Mouse (Mus musculus) limb, embryonic 10.5 days (tissue): ENCODE results near the gene Slit2. TPM values are rescaled to one million over a fixed set of nuclear protein-coding genes. Genes with fewer than 3 reads are reported as not detected.

Experiments
- DNase-seq: peaks from one replicate; pipeline ENCODE4 v3.0.0-alpha.2; 2017; ENCODE audit warnings: low spot score
- H3K27ac ChIP-seq: fragments of 300-500 bp; sonication (generic); 2 replicates; pipeline ENCODE4 v1.5.1; 2016; ENCODE audit warnings: mild to moderate bottlenecking
- H3K27me3 ChIP-seq: fragments of 300-500 bp; sonication (generic); 2 replicates; pipeline ENCODE4 v1.6.1; 2016; ENCODE audit warnings: low read depth, mild to moderate bottlenecking; ENCODE audit not compliant: poor library complexity, severe bottlenecking
- H3K36me3 ChIP-seq: fragments of 300-500 bp; sonication (generic); 2 replicates; pipeline ENCODE4 v1.6.1; 2016; ENCODE audit warnings: mild to moderate bottlenecking, moderate library complexity
- H3K4me1 ChIP-seq: fragments of 300-500 bp; sonication (generic); 2 replicates; pipeline ENCODE4 v1.6.1; 2016
- H3K4me3 ChIP-seq: fragments of 300-500 bp; sonication (generic); 2 replicates; pipeline ENCODE4 v1.5.1; 2016; ENCODE audit warnings: mild to moderate bottlenecking, moderate library complexity
- H3K9me3 ChIP-seq: fragments of 300-500 bp; sonication (generic); replicated peaks from 2 replicates; pipeline ENCODE4 v1.6.1; 2016; ENCODE audit warnings: mild to moderate bottlenecking
- WGBS: fragments of 180-500 bp; shearing (Covaris S2); methylation state at CpG from one replicate; pipeline ENCODE4 v1.1.7; 2016; 5-methylcytosine and 5-hydroxymethylcytosine counted together
- polyA plus RNA-seq: library from polyadenylated mRNA; unstranded; fragments of >200 nt; fragmentation: Nextera tagmentation; extraction: Ambion mirVana; gene quantifications from 2 replicates; pipeline ENCODE4 v1.2.1, GENCODE M21; 2016

Gene Slit2
- polyA plus RNA-seq, 1 experiment from 2014 or later, result 17.8 TPM

DNA sequence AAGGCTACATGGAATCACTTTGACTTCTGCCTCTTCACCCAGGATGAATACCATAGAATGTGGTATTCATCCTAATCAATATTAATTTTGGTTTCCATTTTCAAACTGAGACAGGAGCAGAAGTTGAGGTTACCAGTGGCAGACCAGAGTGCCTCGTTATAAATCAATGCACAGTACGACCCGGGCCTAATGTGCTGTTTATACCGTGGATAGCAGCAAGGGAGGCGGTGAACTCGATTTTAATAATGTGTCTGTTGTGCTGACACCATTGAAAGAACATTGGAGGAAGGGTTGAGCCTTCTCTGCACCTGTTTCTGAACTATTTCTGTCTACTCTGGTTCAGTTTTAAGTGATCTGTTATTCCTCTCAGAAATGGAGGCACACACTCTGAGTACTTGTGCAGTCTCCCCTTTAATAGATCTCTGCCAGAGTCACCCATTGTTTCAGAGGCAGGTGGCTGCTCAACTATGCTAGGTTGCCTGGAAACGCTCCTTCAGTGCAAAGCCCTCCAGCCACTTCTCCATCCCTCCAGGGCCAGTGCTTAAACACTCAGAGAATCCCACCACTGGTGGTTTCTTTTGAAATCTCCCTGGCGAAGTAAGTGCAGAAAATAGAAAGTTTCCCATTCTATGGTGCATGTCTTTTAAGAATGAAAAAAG is 98.4 kb downstream of the Slit2 start:
- H3K36me3 ChIP-seq, result no peaks in the 10 kb centered on the region
- DNase-seq, result no peak
- H3K27ac ChIP-seq, result no peak overlapping the region
- WGBS, result 86% methylated on average over 8 of the region's 8 CpGs
- no peak overlapping the region for H3K4me3 ChIP-seq
- H3K4me1 ChIP-seq, result no peaks in the 10 kb centered on the region
- no peaks in the 10 kb centered on the region for H3K9me3 ChIP-seq
- H3K27me3 ChIP-seq, result no peaks in the 10 kb centered on the region

DNA sequence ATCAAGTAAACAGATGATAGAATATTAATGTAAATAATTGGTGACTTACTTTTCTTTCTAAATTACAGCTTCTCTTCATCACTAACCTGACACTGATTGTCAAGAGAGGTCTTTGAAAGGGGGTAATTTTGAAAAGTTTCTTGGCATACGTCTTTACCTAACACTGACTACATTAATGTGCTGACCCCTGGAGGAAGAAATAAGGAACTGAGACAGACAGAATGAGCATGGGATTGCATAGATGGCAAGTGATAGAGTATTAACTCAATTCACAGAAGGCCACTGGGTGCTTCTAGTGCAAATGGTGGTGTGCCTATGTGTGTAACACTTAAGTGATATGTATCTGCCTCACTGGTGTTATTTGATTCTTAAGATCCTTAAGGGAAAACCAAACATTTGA is 130.5 kb downstream of the Slit2 start:
- Histone ChIP-seq H3K9me3 (no peaks in the 10 kb centered on the region), H3K27ac (no peak overlapping the region), H3K27me3 (no peaks in the 10 kb centered on the region), H3K4me1 (no peaks in the 10 kb centered on the region), H3K4me3 (no peak overlapping the region), H3K36me3 (no peaks in the 10 kb centered on the region)
- DNase-seq, result no peak
- WGBS, result 40% methylated on average over 1 of the region's 1 CpGs

DNA sequence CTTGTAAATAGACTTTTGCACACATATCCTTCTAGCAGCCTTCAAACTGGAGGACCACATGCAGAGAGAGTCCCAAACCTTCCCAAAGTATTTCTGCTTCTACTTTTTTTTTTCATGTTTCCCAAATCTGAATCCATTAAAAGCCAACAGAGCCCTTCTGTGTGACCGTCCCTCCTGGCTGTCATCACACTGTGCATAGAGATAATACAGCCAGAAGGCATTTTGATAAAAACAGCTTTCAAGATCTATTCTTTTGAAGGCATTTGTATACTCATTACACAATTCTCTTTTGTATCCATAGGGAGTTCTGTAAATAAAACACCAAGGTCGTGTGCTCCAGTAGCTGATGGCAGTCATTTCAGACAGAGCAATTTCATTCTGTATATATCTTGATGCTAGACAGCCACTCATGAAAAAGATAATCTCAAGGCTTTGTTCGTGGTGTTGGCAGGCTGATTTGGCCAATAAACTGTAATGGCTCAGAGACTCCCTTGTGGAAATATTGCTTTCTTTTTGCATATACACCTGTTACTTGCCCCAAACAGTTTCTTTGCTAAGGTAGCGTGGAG is 132.1 kb downstream of the Slit2 start:
- Histone ChIP-seq H3K9me3 (no peaks in the 10 kb centered on the region), H3K36me3 (no peaks in the 10 kb centered on the region), H3K27ac (no peak overlapping the region), H3K27me3 (no peaks in the 10 kb centered on the region), H3K4me1 (no peaks in the 10 kb centered on the region), H3K4me3 (no peak overlapping the region)
- DNase-seq, result no peak
- 84% methylated on average over 4 of the region's 4 CpGs for WGBS

DNA sequence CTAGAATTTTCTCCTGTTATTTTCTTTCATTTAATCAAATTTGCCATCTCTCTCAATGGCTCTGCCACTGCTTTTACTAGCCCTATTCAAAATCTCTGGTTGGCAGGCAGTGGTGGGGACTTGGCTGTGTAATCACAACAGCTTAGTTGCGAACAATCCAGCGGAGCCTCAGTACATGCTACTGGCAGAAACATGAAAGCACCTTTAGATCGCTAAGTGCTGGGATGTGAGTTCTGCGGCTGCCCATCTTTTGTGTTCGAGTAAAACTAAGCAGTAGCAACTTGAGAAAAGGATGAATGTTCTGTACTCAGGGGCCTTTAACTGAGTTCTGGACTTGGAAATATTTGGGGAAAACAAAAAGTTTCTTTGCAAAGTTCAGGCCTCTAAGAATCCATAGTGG is 139.7 kb downstream of the Slit2 start:
- no peak for DNase-seq
- H3K4me1 ChIP-seq, result no peaks in the 10 kb centered on the region
- no peak overlapping the region for H3K27ac ChIP-seq
- no peaks in the 10 kb centered on the region for H3K27me3 ChIP-seq
- no peak overlapping the region for H3K4me3 ChIP-seq
- no peaks in the 10 kb centered on the region for H3K9me3 ChIP-seq
- no peaks in the 10 kb centered on the region for H3K36me3 ChIP-seq
- 91% methylated on average over 5 of the region's 5 CpGs for WGBS

DNA sequence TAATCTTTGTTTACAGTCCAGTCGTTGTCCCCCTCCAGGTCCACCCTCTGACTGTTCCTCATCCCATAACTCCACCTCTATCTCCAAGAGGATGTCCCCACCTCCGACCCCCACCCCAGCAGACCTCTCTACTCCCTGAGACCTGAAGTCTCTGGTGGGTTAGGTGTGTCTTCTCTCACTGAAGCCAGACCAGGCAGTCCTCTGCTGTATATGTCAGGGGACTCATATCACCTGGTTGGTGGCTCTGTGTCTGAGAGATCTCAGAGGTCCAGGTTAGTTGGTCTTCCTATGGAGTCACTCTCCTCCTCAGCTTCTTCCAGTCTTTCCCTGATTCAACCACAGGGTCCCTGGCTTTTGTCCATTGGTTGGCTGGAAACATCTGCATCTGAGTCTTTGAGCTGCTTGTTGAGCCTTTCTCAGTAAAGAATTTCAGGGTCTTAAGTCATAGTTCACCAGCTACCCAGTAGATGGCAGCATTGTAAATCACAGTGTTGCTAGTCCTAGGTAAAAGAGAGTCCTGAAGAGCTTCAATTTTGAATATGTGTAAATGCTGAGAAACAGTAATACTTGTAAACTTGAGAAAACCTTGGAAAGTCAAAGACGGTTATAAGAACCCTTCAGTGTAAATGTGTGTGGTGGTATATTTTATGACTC is 143.0 kb downstream of the Slit2 start:
- WGBS, result 80% methylated on average over 3 of the region's 3 CpGs
- Histone ChIP-seq H3K4me1 (no peaks in the 10 kb centered on the region), H3K9me3 (no peaks in the 10 kb centered on the region), H3K4me3 (no peak overlapping the region), H3K36me3 (no peaks in the 10 kb centered on the region), H3K27me3 (no peaks in the 10 kb centered on the region), H3K27ac (no peak overlapping the region)
- no peak for DNase-seq

DNA sequence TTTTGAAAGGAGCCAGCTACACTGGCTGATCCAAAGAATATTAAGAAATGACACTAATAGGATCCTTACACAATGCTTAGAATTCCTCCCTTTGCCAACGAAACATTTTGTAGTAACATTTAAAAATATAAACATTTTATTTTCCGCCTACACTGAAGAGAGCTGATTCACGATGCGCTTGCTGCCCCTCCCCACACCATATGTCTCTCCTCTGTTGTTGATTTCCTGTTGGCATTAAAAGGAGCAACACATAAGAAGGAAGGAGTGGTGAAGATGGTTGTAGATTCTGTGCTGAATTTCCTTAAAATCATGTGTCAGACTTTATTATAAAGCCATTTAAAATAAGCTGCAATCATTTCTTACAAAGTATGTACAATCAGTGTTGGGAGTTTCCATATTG is 147.0 kb downstream of the Slit2 start:
- Histone ChIP-seq H3K4me3 (no peak overlapping the region), H3K9me3 (no peaks in the 10 kb centered on the region), H3K4me1 (no peaks in the 10 kb centered on the region), H3K27me3 (no peaks in the 10 kb centered on the region), H3K27ac (no peak overlapping the region), H3K36me3 (no peaks in the 10 kb centered on the region)
- no peak for DNase-seq
- WGBS, result 96% methylated on average over 4 of the region's 4 CpGs

DNA sequence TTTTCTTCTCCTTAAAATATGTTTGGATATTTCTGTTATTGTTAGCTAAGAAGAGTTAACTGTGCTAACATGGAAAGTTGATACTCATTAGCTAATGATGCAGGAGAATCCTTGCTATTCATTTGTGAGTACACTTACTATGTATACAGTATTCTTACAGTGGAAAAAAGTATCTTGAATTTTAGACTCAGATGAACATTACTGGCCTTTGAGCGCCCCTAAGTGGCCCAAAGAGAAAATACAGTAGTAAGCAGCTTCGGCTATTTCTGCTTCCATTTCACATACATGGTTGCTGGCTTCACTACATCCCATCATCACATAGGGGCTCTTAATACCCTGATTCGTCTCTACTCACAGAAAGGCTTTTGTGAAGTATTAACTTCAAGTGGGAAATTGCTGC is 153.6 kb downstream of the Slit2 start:
- no peak for DNase-seq
- no peaks in the 10 kb centered on the region for H3K36me3 ChIP-seq
- no peaks in the 10 kb centered on the region for H3K27me3 ChIP-seq
- WGBS, result 26% methylated on average over 3 of the region's 3 CpGs
- peaks cover 5% of the 10 kb centered on the region; the same call in 1 of the 2 replicates for H3K4me1 ChIP-seq
- no peaks in the 10 kb centered on the region for H3K9me3 ChIP-seq
- no peak overlapping the region for H3K27ac ChIP-seq
- H3K4me3 ChIP-seq, result no peak overlapping the region

DNA sequence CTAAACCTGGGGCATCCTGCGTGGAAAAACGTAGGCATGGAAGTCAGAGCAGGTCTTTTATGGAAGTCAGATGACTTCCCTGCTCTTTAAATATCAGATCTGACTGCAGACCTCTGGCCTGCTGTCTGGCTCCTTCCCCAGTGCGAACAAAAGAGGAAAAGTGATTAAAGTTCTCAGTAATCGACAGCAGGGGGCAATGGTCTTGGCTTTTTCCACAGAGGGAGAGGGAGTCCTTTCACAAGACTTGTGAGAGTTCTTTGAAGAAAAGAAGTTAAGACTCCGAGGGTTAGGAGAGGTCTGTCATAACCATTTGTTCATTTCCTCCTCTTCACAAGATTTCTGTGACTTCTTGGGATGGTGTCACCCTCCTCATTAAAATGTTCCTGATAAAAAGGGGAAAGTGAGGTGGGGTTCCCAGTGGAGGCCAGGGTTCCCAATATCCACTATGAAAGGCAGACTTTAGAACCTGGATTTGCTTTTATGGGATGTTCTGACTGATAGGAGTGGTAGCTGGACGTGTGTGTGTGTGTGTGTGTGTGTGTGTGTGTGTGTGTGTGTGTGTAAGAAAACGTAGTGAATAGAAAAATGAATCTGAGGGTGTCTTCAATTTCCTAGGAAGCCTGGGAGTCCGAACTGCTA is 156.0 kb downstream of the Slit2 start:
- H3K27ac ChIP-seq, result no peak overlapping the region
- H3K9me3 ChIP-seq, result no peaks in the 10 kb centered on the region
- DNase-seq, result no peak
- H3K4me1 ChIP-seq, result peaks cover 5% of the 10 kb centered on the region; the same call in 1 of the 2 replicates
- 22% methylated on average over 8 of the region's 8 CpGs for WGBS
- H3K36me3 ChIP-seq, result no peaks in the 10 kb centered on the region
- H3K4me3 ChIP-seq, result no peak overlapping the region
- no peaks in the 10 kb centered on the region for H3K27me3 ChIP-seq

DNA sequence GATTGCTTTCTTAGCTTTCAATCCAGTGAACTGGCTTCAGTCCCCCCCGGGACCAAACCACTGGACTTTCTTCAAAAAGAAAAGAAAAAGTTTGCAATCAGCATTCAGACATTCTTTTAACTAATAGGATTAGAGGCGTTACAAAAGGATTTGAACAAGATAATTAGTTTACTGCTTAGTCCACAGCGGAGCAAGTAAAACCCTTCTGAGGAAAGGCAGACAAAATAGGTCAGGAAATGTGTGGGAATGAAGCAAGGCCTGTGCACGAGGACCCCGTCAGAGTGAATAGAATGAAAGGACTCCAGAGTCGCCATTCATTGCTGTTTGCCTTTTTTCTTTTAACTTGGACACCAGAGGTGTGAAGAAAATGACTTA is 156.5 kb downstream of the Slit2 start:
- WGBS, result 39% methylated on average over 6 of the region's 6 CpGs
- no peaks in the 10 kb centered on the region for H3K36me3 ChIP-seq
- DNase-seq, result no peak
- H3K4me1 ChIP-seq, result peaks cover 5% of the 10 kb centered on the region; the same call in 1 of the 2 replicates
- H3K27ac ChIP-seq, result no peak overlapping the region
- H3K27me3 ChIP-seq, result no peaks in the 10 kb centered on the region
- no peaks in the 10 kb centered on the region for H3K9me3 ChIP-seq
- H3K4me3 ChIP-seq, result no peak overlapping the region

DNA sequence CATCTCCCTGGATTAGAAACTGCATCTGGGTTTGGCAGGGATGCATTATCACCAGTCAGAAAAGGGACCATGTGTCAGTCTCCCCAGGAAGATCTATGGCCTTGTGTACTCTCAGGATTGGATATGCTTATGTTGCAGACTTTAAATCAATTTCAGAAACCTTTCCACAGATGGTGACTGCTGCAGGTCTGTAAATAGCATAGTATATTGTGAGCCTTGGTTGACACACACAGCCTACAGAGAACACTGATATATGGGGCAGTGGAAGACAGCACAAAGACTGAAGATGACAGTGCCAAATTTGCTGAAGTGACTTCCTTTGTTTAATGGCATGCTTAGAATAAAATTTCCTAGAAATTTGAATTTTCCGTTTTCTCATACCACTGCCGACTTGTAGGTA is 163.1 kb downstream of the Slit2 start:
- H3K27me3 ChIP-seq, result no peaks in the 10 kb centered on the region
- 94% methylated on average over 2 of the region's 2 CpGs for WGBS

DNA sequence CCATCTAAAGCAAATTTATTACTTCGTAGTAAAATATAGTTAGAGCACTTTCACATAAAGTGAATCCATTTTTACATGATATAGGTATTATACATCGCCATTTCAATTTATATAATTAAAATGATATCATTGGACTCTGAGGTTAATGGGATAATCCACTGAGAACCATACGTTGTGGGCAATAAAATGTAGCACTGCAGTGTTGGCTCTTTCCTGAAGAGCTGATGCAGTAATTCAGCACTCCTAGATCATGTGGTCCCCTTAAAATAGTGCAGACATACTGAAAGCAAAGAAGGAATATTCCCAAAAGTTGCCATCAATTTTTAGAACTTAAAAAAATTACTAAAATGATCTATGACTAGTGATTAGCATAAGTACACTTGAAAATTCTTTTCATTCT is 177.9 kb downstream of the Slit2 start:
- DNase-seq, result no peak
- 88% methylated on average over 3 of the region's 3 CpGs for WGBS
- Histone ChIP-seq H3K36me3 (no peaks in the 10 kb centered on the region), H3K4me3 (no peak overlapping the region), H3K27ac (no peak overlapping the region), H3K9me3 (no peaks in the 10 kb centered on the region), H3K27me3 (no peaks in the 10 kb centered on the region), H3K4me1 (no peaks in the 10 kb centered on the region)

More for the DNA sequence above, 163.1 kb downstream of the Slit2 start:
- Histone ChIP-seq H3K27ac (no peak overlapping the region), H3K36me3 (no peaks in the 10 kb centered on the region), H3K4me3 (no peak overlapping the region), H3K9me3 (no peaks in the 10 kb centered on the region), H3K4me1 (no peaks in the 10 kb centered on the region)
- no peak for DNase-seq

DNA sequence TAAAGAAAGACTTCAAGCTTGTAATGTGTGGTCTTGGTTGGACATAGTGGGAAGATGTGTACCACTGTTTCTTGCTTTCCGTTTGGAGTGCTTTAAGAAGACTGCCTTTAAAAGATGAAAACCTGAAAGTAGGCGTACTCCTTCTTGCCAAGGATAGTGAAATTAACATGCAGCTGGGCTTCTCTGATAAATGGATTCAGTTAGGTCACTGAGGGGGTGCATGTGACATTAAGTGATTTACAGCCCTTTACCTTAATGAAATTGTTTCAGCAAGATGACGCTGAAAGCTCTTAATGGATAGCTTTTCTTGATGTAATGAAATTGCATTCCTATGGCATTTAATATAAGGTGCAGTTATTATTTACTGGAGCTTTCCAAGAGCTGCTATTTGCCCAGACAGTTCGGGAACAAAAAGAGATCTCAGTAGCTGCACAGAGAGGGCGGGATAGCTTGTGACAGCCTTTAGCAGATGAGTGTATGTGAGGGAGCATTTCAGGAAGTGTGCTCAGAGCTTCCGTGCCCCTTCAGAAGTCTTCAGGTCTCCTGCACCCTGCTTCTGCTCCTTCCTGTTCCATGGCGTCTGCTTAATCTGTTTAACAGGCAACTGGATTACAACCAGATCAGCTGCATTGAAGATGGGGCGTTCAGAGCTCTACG is 198.8 kb downstream of the Slit2 start:
- WGBS, result 38% methylated on average over 9 of the region's 9 CpGs

DNA sequence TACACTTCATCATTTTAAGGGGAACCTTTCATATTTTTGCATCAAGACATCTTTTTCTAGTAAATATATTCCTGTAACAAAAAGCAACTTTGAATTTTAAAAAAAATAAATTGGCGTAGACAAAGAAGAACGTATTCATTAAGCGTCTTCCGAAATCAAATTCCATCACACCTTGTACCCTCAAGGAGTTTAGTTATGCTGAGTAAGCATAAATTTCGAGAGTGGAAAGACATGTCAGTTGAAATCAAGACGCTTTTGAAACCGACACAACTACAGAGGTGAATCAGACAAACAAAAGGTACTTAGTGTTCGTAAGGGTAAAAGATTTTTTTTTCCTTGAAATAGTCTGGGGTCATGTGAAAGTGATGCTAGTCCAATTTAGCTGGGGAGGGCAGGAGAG is 201.4 kb downstream of the Slit2 start:
- Histone ChIP-seq H3K4me3 (no peak overlapping the region), H3K9me3 (no peaks in the 10 kb centered on the region), H3K4me1 (peaks cover 7% of the 10 kb centered on the region; the same call in 1 of the 2 replicates), H3K27ac (no peak overlapping the region), H3K27me3 (no peaks in the 10 kb centered on the region), H3K36me3 (no peaks in the 10 kb centered on the region)
- DNase-seq, result no peak
- 92% methylated on average over 8 of the region's 8 CpGs for whole genome bisulfite sequencing

More for the DNA sequence above, 198.8 kb downstream of the Slit2 start:
- no peaks in the 10 kb centered on the region for H3K36me3 ChIP-seq
- H3K27me3 ChIP-seq, result no peaks in the 10 kb centered on the region
- H3K4me3 ChIP-seq, result no peak overlapping the region
- H3K27ac ChIP-seq, result no peak overlapping the region
- no peaks in the 10 kb centered on the region for H3K9me3 ChIP-seq
- H3K4me1 ChIP-seq, result peaks cover 7% of the 10 kb centered on the region; the same call in 1 of the 2 replicates
- DNase-seq, result no peak
